Mouse (Mus musculus): ENCODE measurements around the gene Clcn3. TPM values are rescaled to one million over a fixed set of nuclear protein-coding genes. Genes with fewer than 3 reads are reported as not detected.
"Not testable (repeated sequence)": the region's sequence is repeated elsewhere in the genome, so short reads cannot be mapped to it uniquely, and the experiment has no call there.

Gene Clcn3
- polyA plus RNA-seq (2012; ENCODE audit: insufficient read depth, low replicate concordance), result 3.7 and 4.8 TPM in 2 replicates

GRCm38 (mm10) chr8:60982701-60983687, at the start of gene Clcn3:
TSS of gene Clcn3 (minus strand) at chr8:60983300.
- H3K27me3 ChIP-seq (replicated peaks), result no peaks in the 10 kb centered on the region
- no peaks in the 10 kb centered on the region for H3K9me3 ChIP-seq
- H3K4me1 ChIP-seq, result peaks cover 27% of the 10 kb centered on the region
- no peak for TF ChIP-seq FLI1 (IDR thresholded peaks at IDR 0.05; ENCODE audit: low read length)
- TF ChIP-seq GATA1 (IDR thresholded peaks at IDR 0.05; ENCODE audit: borderline replicate concordance, low read length), result no peak
- H3K4me3 ChIP-seq (replicated peaks), result peak within 1 kb of the TSS; percentile 99
- no peaks in the 10 kb centered on the region for H3K36me3 ChIP-seq (replicated peaks; ENCODE audit: low read length)

GRCm38 (mm10) chr8:60996468-60996867, 13.4 kb upstream of the Clcn3 start:
- peaks cover 16% of the 10 kb centered on the region for H3K4me1 ChIP-seq
- peaks cover 6% of the 10 kb centered on the region; the same call in 1 of the 2 replicates for H3K9me3 ChIP-seq
- H3K36me3 ChIP-seq (replicated peaks; ENCODE audit: low read length), result peaks cover 13% of the 10 kb centered on the region
- H3K27me3 ChIP-seq (replicated peaks), result no peaks in the 10 kb centered on the region
- no peak overlapping the region for H3K4me3 ChIP-seq (replicated peaks)
- TF ChIP-seq GATA1 (IDR thresholded peaks at IDR 0.05; ENCODE audit: borderline replicate concordance, low read length), result no peak
- no peak for TF ChIP-seq FLI1 (IDR thresholded peaks at IDR 0.05; ENCODE audit: low read length)

GRCm38 (mm10) chr8:60993639-60993986, 10.5 kb upstream of the Clcn3 start:
- Histone ChIP-seq H3K4me3 (replicated peaks) (peak overlapping the region; percentile 100), H3K36me3 (replicated peaks; ENCODE audit: low read length) (peaks cover 11% of the 10 kb centered on the region), H3K27me3 (replicated peaks) (no peaks in the 10 kb centered on the region), H3K9me3 (peaks cover 6% of the 10 kb centered on the region; the same call in 1 of the 2 replicates), H3K4me1 (peaks cover 16% of the 10 kb centered on the region)
- TF ChIP-seq FLI1 (IDR thresholded peaks at IDR 0.05; ENCODE audit: low read length), result no peak

- no peaks in the 10 kb centered on the region for H3K27me3 ChIP-seq (replicated peaks)
- peaks cover 6% of the 10 kb centered on the region; the same call in 1 of the 2 replicates for H3K9me3 ChIP-seq
- peak within 1 kb of the TSS; percentile 100 for H3K4me3 ChIP-seq (replicated peaks)
- peaks cover 6% of the 10 kb centered on the region for H3K36me3 ChIP-seq (replicated peaks; ENCODE audit: low read length)
- peaks cover 16% of the 10 kb centered on the region for H3K4me1 ChIP-seq
- no peak for TF ChIP-seq GATA1 (IDR thresholded peaks at IDR 0.05; ENCODE audit: borderline replicate concordance, low read length)
- TF ChIP-seq FLI1 (IDR thresholded peaks at IDR 0.05; ENCODE audit: low read length), result no peak
Observed at GRCm38 (mm10) chr8:60992910-60993638, 10.0 kb upstream of the Clcn3 start, which contains the start of gene Nek1. TSS of gene Nek1 (plus strand) at chr8:60993195.

GRCm38 (mm10) chr8:60992561-60992909, 9.4 kb upstream of the Clcn3 start:
- TF ChIP-seq FLI1 (IDR thresholded peaks at IDR 0.05; ENCODE audit: low read length) (no peak), GATA1 (IDR thresholded peaks at IDR 0.05; ENCODE audit: borderline replicate concordance, low read length) (no peak)
- no peaks in the 10 kb centered on the region for H3K27me3 ChIP-seq (replicated peaks)
- peak overlapping the region; percentile 100 for H3K4me3 ChIP-seq (replicated peaks)
- H3K9me3 ChIP-seq, result 0 out of 2 replicates have a peak, but pooled peaks cover under 1% of the 10 kb centered on the region
- peaks cover under 1% of the 10 kb centered on the region for H3K36me3 ChIP-seq (replicated peaks; ENCODE audit: low read length)
- H3K4me1 ChIP-seq, result peaks cover 16% of the 10 kb centered on the region

- H3K9me3 ChIP-seq; H3K4me3 ChIP-seq (replicated peaks); H3K36me3 ChIP-seq (replicated peaks; ENCODE audit: low read length): not testable (repeated sequence)
Observed at GRCm38 (mm10) chr8:60984260-60985010, 1.3 kb upstream of the Clcn3 start.

GRCm38 (mm10) chr8:60983688-60984079, 584 bp upstream of the Clcn3 start:
- Histone ChIP-seq H3K4me1 (peaks cover 24% of the 10 kb centered on the region), H3K4me3 (replicated peaks) (peak overlapping the region; percentile 99), H3K9me3 (no peaks in the 10 kb centered on the region), H3K27me3 (replicated peaks) (no peaks in the 10 kb centered on the region), H3K36me3 (replicated peaks; ENCODE audit: low read length) (no peaks in the 10 kb centered on the region)
- TF ChIP-seq FLI1 (IDR thresholded peaks at IDR 0.05; ENCODE audit: low read length), result no peak
- no peak for TF ChIP-seq GATA1 (IDR thresholded peaks at IDR 0.05; ENCODE audit: borderline replicate concordance, low read length)

More at GRCm38 (mm10) chr8:60984260-60985010, 1.3 kb upstream of the Clcn3 start:
- not testable (repeated sequence) for H3K27me3 ChIP-seq (replicated peaks)
- peaks cover 19% of the 10 kb centered on the region; the same call in 1 of the 2 replicates for H3K4me1 ChIP-seq

GRCm38 (mm10) chr8:60981388-60981787, 1.7 kb downstream of the Clcn3 start:
- peaks cover 36% of the 10 kb centered on the region for H3K4me1 ChIP-seq
- H3K4me3 ChIP-seq (replicated peaks), result no peak overlapping the region

GRCm38 (mm10) chr8:60978496-60978895, 4.6 kb downstream of the Clcn3 start:
- no peaks in the 10 kb centered on the region for H3K36me3 ChIP-seq (replicated peaks; ENCODE audit: low read length)
- H3K9me3 ChIP-seq, result no peaks in the 10 kb centered on the region
- H3K27me3 ChIP-seq (replicated peaks), result no peaks in the 10 kb centered on the region
- H3K4me3 ChIP-seq (replicated peaks), result no peak overlapping the region
- TF ChIP-seq FLI1 (IDR thresholded peaks at IDR 0.05; ENCODE audit: low read length) (no peak), GATA1 (IDR thresholded peaks at IDR 0.05; ENCODE audit: borderline replicate concordance, low read length) (no peak)
- peaks cover 48% of the 10 kb centered on the region for H3K4me1 ChIP-seq

More at GRCm38 (mm10) chr8:60981388-60981787, 1.7 kb downstream of the Clcn3 start:
- no peaks in the 10 kb centered on the region for H3K36me3 ChIP-seq (replicated peaks; ENCODE audit: low read length)
- no peaks in the 10 kb centered on the region for H3K27me3 ChIP-seq (replicated peaks)
- H3K9me3 ChIP-seq, result no peaks in the 10 kb centered on the region
- TF ChIP-seq GATA1 (IDR thresholded peaks at IDR 0.05; ENCODE audit: borderline replicate concordance, low read length) (no peak), FLI1 (IDR thresholded peaks at IDR 0.05; ENCODE audit: low read length) (no peak)

Data from megakaryocyte, embryonic 14.5 days (primary cell).